Comparison of ENCODE assay signal across 8 mouse cellular contexts in genomic region chr17:34196941-34197894, GRCm38 (mm10). TPM values are rescaled to one million over a fixed set of nuclear protein-coding genes. Genes with fewer than 3 reads are reported as not detected.
A peak's percentile ranks its signal among the peaks of the same experiment; 100 is the strongest.
DNase-seq lines count a peak whose midpoint lies in the region; ATAC-seq lines count a peak whose summit lies in the region.

Gene Psmb8 (plus strand): TSS chr17:34197721.

- DNase-seq in R1 (ENCODE audit: low read depth, low spot score): peak; percentile 82
- peak; percentile 78 to 79 for DNase-seq in cerebellum, postnatal 36 days
- DNase-seq in frontal cortex, postnatal 36 days (ENCODE audit: low spot score in 2 of 2): peak; percentile 82 to 87
- DNase-seq in hindbrain, embryonic 14.5 days (ENCODE audit: low spot score): peak; percentile 90
- DNase-seq in layer of hippocampus, postnatal 25 days (ENCODE audit: extremely low spot score in 1 of 2, low spot score in 1 of 2): peak; percentile 65 to 78
- peak; percentile 97 for DNase-seq in lung, postnatal 14 days
- peak; percentile 86 for DNase-seq in ovary, postnatal 36 days (ENCODE audit: low spot score)
- peak; percentile 91 for DNase-seq in thymus, postnatal 14 days

- H3K4me3 ChIP-seq in hindbrain, embryonic 14.5 days (replicated peaks; ENCODE audit: low read length): peak within 1 kb of the TSS; percentile 34

- 7% methylated on average over 41 of the region's 41 CpGs for WGBS in hindbrain, embryonic 14.5 days

- peak; percentile 79; the same call in 1 of the 2 replicates for ATAC-seq in hindbrain, embryonic 14.5 days (ENCODE audit: low FRiP score)

- no peak within 1 kb of the TSS for H3K27ac ChIP-seq in hindbrain, embryonic 14.5 days

- H3K27me3 ChIP-seq in hindbrain, embryonic 14.5 days (ENCODE audit: control insufficient read depth, insufficient read depth, low read length): peaks cover 75% of the 10 kb centered on the region

- H3K4me1 ChIP-seq in hindbrain, embryonic 14.5 days (replicated peaks; ENCODE audit: control insufficient read depth, insufficient read depth, low read length): peaks cover 4% of the 10 kb centered on the region; the same call in 1 of the 2 replicates

- H3K36me3 ChIP-seq in hindbrain, embryonic 14.5 days (replicated peaks; ENCODE audit: control insufficient read depth, insufficient read depth): no peaks in the 10 kb centered on the region

- no peaks in the 10 kb centered on the region for H3K9me3 ChIP-seq in hindbrain, embryonic 14.5 days (ENCODE audit: control insufficient read depth, low read length)

- H3K4me2 ChIP-seq in hindbrain, embryonic 14.5 days (replicated peaks): peak within 1 kb of the TSS; percentile 66

- H3K9ac ChIP-seq in hindbrain, embryonic 14.5 days: peak within 1 kb of the TSS; percentile 47

RNA-seq across cellular contexts. Expression of gene Psmb8, which starts in this region (rescaled TPM):
- 3.6 and 3.8 TPM in 2 replicates for polyA plus RNA-seq in hindbrain, embryonic 14.5 days (2014; fragmentation: Nextera tagmentation; extraction: Ambion mirVana)
- total RNA-seq in layer of hippocampus, postnatal 25 days (2021): 1 to 10 TPM; 2.2 to 3.3 TPM
